Mouse (Mus musculus) liver, postnatal 0 days (tissue): Measurements from ENCODE around the gene Eif3b.

Experiments used
- CTCF ChIP-seq: sonication (generic); IDR thresholded peaks from 2 replicates; pipeline ENCODE4 v1.5.1; 2016; ENCODE audit warnings: antibody characterized with exemption, low read depth
- EP300 ChIP-seq: IDR thresholded peaks from 2 replicates; pipeline ENCODE4 v1.6.1; 2016; ENCODE audit warnings: antibody characterized with exemption, low read depth, mild to moderate bottlenecking

GRCm38 (mm10) chr5:140441406-140441805 is 22.3 kb downstream of the Eif3b start:
- TF ChIP-seq CTCF: no peak
- no peak for TF ChIP-seq EP300
